Mouse (Mus musculus) heart, adult 2 months (tissue): Measurements from ENCODE around the gene Rtraf.

Experiments
- CTCF ChIP-seq: fragments of 200-600 bp; IDR thresholded peaks from 2 replicates; pipeline ENCODE4 v1.8.1; 2022; ENCODE audit warnings: antibody characterized with exemption, mild to moderate bottlenecking, moderate library complexity
- EP300 ChIP-seq: fragments of 200-500 bp; IDR thresholded peaks from 2 replicates; pipeline ENCODE4 v1.6.1; 2011; ENCODE audit warnings: low read depth, low read length, control low read depth; ENCODE audit not compliant: insufficient read depth
- POLR2A ChIP-seq: fragments of 200-500 bp; IDR thresholded peaks from 2 replicates; pipeline ENCODE4 v1.6.1; 2011; ENCODE audit warnings: mild to moderate bottlenecking, low read depth, low read length, control low read depth; ENCODE audit not compliant: insufficient read depth

- TF ChIP-seq CTCF (no peak), EP300 (no peak), POLR2A (no peak)
Observed at GRCm38 (mm10) chr14:19769441-19770200, 54.0 kb downstream of the Rtraf start.
